In genomic region chr10:93939676-93940075, GRCm38 (mm10) we compare ENCODE assay signal across 21 mouse cellular contexts.
"Had no signal": no experiment of that assay in that cellular context is flagged by ENCODE, and none has a peak within 500 bp of the region (broad histone marks: within the 10 kb centered on the region; RNA-seq: fewer than 3 reads in every experiment).

No protein-coding gene starts in this region.

- H3K9ac ChIP-seq: limb, embryonic 12.5 days; limb, embryonic 15.5 days; liver, embryonic 14.5 days; liver, postnatal 0 days; lung, embryonic 14.5 days; midbrain, embryonic 13.5 days; neural tube, embryonic 12.5 days; neural tube, embryonic 15.5 days had no signal

- H3K4me3 ChIP-seq: left cerebral cortex, adult 2 months; limb, embryonic 12.5 days; limb, embryonic 15.5 days; midbrain, embryonic 13.5 days; neural tube, embryonic 12.5 days; neural tube, embryonic 15.5 days had no signal

- H3K27me3 ChIP-seq: limb, embryonic 12.5 days; limb, embryonic 15.5 days; midbrain, embryonic 13.5 days; neural tube, embryonic 12.5 days; neural tube, embryonic 15.5 days had no signal

- H3K4me2 ChIP-seq: limb, embryonic 12.5 days; limb, embryonic 15.5 days; liver, embryonic 11.5 days; lung, embryonic 14.5 days; midbrain, embryonic 13.5 days; neural tube, embryonic 12.5 days; neural tube, embryonic 15.5 days had no signal

- H3K9me3 ChIP-seq: limb, embryonic 12.5 days; limb, embryonic 15.5 days; midbrain, embryonic 13.5 days; neural tube, embryonic 12.5 days; neural tube, embryonic 15.5 days had no signal

- H3K4me1 ChIP-seq: midbrain, embryonic 13.5 days; neural tube, embryonic 12.5 days had no signal

- H3K27ac ChIP-seq: left cerebral cortex, adult 2 months; limb, embryonic 12.5 days; limb, embryonic 15.5 days; liver, embryonic 14.5 days; macrophage; midbrain, embryonic 13.5 days; neural tube, embryonic 12.5 days; neural tube, embryonic 15.5 days; stomach, postnatal 0 days had no signal

- DNase-seq: kidney, adult 18-20 months; kidney, adult 9 months; kidney, postnatal 14 days; layer of hippocampus, postnatal 36 days; liver, postnatal 0 days; lung, embryonic 14.5 days; right cerebral cortex, postnatal 14 days; right cerebral cortex, postnatal 4 days; thymus, postnatal 36 days had no signal

- ATAC-seq: intestine, embryonic 16.5 days; liver, postnatal 0 days; lung, postnatal 0 days; midbrain, embryonic 13.5 days had no signal

- H3K36me3 ChIP-seq: limb, embryonic 12.5 days; limb, embryonic 15.5 days; midbrain, embryonic 13.5 days; neural tube, embryonic 12.5 days; neural tube, embryonic 15.5 days had no signal
